Mouse (Mus musculus): ENCODE results near the gene Msh5.

The Msh5 gene

DNA sequence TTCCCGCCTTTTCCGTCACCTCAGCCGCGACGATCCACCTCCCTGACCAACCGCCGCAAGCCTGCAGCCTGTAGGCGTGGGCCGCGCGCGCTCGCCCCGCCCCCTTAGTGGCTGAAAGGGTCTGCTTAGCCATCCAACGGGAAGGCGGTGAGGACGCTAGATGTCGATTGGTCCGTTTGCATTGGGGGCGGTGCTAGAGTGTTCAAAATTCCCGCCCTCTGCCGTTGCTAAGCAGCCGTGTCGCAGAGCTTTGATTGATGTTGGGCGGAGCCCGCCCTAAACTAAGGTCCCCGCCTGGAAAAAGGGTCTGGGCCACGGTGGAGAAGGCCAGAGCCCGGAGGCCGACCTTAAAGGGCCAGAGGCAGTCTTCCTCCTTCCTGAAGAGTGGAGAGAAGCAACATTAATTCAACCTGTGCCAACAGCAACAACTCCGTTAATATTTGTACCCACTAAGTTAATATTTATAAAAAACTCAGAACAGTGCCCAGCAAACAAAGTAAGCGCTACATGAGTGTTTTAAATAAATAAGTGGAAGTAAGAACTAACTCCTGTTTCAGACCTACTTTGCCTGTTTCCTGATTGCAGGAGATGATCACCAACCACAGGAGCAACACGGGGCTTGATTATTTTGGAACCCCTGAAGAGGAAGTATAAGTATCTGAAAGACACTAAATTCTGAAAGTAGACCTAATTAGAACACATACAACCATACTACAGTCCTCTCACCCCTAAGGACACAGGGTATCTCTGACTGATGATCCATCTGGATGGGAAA, at the start of gene Msh5:
TSS of gene Msh5 (minus strand) at position 65 of the 775 bp plus-strand sequence.
- peak; percentile 100 for DNase-seq (ENCODE audit: low spot score)

DNA sequence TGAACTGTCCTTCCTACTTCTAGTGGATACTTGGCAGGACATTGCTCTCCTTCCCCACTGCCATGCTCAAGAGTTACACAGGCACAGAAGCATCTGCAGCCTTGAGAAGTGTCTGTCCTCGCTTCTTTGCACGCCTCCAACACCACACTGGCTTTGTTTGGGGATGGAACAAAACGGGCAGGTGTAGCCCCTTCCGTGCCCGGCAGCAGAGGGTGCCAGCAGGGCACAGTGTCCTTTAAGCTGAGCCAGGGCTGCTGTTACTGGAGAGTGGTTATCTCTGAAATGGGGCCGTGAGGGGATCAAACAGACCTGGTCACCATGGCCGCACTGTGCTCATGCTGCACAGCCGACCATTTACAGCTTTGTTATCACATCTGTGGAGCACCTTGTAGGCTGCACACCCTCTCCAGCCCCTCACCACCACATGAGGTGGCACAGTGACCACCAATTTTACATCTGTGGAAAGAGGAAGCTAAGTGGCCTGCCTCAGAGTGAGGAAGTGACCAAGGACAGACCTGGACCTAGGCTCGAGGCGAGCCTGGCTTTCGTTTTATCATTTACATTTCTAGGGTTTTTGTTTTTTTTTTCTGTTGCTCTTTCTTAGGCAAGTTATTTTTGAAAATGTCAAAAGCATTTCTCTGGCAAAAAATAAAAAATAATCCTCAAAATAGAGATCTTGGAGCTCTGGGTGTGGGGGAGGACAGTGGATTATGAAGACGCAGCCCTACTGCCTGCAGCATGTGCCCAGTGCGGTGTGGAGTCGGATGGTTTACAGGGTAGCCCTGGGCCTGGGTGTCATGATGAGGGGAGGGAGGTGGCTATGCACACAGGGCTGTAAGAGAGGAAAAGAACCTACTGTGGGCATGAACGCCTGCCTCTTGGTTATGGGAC, 48.2 kb upstream of the Msh5 start:
- DNase-seq (ENCODE audit: low spot score), result no peak

DNA sequence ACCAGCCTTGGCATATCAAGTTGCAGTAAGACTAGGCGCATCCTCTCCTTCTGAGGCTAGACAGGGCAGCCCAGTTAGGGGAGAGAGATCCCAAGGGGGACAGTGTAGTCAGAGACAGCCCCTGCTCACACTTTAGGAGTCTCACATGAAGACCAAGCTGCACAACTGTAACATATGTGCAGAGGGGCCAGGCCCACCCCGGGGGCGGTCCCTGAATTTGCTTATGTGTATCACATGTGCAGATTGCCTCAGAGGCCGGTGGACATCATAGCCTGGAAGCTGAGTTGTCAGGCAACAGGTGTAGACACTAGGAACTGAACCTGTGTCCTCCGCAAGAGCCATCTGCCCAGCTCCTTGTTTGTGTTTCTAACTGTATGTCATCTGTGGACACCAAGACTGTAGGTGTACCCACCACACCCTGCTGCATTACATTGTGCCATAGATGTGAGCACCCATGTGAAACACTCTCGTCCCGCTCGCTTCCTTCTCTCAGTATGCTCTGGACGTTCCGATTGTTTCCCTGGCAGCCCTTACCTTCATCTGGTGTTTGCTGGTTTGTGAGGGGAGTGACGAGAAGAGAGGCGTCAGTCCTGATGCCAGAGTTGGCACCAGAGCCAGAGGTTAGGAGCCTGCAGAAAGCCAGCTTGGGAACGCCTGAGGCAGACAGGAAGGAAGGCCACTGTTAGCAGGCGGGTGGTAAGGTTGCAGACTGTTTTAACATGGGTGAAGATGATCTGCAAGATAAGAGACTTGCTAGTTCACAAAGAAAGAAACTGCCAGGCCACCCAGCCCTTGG, 46.1 kb upstream of the Msh5 start:
- no peak for DNase-seq (ENCODE audit: low spot score)

DNA sequence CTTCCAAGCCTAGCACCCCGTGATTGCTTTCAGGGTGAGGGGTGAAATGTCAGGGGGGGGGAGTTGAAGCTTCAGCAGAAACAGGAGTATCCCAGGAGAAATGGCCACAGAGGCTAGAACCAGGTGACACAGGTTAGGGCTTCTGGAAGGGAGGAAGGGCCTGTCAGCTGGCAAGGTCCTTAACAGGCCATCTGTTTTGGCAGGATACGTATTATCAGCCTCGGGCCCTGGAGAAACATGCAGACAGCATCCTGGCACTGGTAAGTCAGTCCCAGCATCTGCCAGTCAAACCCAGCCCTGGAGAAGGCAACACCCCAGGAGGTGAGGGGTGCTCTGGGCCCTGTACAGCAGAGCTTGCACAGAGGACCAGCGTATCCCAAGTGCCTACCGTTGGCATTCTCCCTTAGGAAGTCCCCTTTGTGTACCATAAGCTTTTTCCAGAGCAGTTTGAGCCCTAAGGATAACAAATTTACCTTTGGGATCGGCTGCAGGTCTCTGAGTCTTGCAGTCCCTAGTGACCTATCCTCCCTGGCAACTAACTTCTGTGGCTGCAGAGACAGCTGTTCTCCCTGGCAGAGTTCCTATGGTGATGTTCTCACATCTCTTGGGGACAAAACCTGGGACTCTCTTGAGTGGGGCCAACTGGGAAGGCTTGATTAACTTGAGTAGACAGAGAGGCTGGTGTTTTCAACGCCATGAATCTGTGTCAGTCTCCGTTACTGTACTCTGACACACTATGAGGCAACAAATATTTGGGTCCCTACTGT, 43.8 kb upstream of the Msh5 start:
- no peak for DNase-seq (ENCODE audit: low spot score)

DNA sequence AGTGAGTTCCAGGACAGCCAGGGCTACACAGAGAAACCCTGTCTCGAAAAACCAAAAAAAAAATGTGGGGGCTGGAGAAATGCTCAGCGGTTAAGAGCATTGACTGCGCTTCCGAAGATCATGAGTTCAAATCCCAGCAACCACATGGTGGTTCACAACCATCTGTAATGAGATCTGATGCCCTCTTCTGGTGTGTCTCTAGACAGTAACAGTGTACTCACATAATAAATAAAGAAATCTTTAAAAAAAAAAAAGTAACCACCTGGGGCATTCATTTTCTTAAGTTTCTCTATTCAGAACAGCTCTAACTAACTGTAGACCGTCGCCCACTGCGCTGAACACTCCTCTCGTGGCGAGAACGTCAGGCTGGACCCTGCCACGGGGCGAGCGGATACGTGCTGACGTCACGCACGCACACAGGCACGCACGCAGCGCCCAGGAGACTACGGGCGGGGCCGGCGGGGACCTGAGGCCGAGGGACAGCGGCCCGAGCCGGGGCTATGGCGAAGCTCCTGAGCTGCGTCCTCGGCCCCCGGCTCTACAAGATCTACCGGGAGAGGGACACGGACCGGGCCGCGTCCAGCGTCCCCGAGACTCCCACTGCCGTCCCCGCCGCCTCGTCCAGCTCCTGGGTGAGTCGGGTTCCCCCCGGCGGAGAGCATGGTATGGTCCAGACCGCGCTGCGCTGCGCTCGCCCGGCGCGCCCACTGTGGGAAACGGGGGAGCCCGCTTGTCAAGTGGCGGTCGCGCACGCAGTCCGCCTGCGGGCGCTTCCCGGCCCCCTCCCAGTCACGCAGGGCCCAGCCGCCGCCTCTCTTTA, 42.5 kb upstream of the Msh5 start, which contains the start of gene Abhd16a:
TSS of gene Abhd16a (plus strand) at position 439 of the 820 bp plus-strand sequence.
- DNase-seq (ENCODE audit: low spot score), result peak; percentile 96

DNA sequence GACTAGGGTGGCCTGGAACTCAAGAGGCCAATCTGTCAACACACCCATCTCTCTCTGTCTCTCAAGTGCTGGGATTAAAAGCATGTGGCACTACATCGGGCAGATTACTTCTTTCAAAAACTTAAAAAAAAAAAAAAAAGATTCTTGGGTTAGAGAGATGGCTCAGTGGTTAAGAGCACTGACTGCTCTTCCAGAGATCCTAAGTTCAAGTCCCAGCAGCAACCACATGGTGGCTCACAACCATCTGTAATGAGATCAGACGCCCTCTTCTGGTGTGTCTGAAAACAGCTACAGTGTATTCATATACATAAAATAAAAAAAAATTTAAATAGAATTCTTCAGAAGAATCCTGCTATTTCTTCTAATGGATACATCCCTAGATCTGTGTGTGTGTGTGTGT, 41.6 kb upstream of the Msh5 start:
- no peak for DNase-seq (ENCODE audit: low spot score)

DNA sequence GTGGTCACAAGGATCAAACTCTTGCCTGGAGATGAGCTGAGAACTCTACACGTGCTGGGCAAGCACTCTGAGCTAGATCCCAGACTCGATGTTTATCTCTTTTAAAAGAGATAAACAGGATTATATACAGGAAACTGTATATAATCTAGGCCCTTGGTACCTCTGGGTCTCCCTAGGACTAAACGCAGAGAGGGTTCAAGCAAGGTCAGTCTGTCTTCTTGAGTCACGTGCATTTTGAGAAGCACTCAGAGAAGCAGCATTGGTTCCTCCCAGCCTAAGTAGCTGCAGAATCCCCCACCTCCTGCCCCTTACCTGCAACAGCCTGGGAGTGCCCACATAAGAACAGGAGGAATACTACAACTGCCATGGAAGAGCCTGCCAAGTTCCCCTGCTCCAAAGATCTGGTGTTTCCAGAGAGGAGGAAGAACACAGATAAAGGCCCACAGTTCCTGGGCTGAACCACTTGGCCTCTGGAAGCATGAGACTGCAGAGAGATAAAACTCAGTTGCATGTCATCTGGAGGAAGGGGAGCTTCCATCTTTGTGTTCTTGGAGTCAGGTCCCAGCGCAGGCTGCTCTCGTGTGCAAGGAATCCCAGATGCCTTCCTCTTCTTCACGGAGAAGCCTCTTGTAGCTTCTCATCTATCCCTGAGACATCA, 38.8 kb upstream of the Msh5 start, which contains the start of gene Ly6g6f:
TSS of gene Ly6g6f (minus strand) at position 403 of the 658 bp plus-strand sequence.
- no peak for DNase-seq (ENCODE audit: low spot score)

DNA sequence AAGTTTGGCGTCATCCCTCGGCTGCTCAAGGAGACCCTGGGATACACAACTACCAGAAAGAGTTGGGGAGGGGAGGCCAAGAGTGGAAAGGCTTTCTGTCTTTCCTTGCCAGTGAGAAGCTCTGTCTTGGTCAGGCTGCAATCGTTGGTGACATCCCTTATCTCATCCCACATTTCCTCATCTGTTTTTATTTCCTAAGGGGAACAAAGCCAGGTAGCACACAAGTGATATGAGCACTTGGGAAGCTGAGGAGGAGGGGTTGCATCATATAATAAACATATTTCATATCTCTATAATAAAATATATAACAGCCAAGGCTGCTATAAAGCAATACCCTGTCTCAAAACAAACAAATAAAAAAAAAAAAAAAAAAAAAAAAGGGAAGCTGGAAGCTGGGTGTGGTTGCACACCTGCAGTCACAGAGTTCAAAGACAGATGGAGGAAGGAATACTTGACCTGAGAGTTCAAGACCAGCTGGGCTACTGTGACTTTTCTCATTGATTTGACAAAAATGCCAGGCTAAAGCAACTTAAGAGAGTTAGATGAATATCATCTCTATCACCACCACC, 37.5 kb upstream of the Msh5 start:
- DNase-seq (ENCODE audit: low spot score), result no peak

DNA sequence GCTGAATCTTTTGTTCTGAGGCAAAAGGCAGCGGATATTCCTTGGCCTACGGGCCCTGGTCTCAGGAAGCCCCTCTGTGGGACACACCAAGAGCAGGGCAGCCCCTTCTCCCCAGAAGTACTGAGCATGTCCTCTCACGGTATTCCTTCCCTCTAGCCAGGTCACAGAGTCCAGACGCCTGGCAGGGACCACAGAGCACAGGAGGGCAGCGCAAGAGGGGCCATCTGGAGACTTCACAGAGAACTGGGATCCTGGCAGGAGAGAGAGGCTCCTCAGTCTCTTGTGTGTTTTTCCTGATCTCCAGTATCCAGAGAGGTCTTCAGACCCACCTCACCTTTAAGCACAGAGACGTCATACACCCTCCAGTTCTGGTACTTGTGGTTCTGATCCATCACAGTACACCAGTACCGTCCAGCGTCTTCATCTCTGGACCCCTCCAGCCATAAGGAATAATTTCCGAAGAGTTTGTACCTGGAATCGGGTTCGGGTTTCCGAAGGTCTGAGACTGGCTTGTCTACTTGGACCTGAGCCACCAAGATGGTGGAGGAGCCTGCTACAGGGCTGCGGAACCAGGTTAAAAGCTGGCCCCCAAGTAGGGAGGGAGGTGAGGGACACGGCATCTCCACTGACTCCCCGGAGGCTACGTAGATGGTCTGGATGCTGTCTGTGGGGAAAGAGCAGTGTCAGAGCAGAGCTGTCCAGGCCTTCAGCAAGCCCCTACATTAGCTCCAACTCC, 36.5 kb upstream of the Msh5 start:
- no peak for DNase-seq (ENCODE audit: low spot score)

DNA sequence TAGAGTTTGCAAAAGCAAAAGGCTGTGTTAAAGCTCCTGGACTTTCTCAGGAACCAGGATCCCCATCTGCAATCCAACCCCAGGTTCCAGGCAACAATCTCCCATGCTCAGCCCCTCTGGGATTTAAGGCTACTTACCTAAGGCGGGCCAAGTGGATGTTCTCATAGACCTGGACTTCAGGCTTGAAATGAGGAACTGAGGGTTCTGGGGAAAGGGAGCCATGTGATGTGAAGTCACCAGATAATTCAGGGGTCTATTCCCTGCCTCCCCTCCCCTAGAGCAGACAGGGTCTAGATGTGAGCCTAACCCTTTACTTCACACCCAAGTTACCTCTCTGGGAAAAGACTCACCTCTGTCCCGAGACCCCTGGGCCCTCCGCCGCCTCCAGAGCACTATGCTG, 34.2 kb upstream of the Msh5 start:
- no peak for DNase-seq (ENCODE audit: low spot score)

DNA sequence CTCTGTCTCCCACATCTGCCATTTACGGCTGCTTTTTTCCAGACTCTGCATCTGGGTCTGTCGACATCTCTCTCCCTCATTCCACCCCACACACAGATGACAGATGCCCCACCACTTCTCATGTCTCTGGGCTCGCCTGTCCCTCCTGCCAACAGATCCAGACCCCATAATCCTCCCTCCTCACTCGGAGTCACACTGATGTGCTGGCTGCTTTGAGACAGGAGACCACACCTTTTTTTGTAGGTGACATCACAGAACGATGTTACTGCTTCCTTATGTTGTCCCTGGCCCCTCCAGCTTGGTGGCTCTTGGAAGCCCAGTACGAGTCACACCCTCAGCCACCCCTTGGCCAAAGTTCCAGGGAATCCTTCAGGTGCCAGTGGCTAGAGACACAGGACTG, 33.7 kb upstream of the Msh5 start:
- DNase-seq (ENCODE audit: low spot score), result no peak

DNA sequence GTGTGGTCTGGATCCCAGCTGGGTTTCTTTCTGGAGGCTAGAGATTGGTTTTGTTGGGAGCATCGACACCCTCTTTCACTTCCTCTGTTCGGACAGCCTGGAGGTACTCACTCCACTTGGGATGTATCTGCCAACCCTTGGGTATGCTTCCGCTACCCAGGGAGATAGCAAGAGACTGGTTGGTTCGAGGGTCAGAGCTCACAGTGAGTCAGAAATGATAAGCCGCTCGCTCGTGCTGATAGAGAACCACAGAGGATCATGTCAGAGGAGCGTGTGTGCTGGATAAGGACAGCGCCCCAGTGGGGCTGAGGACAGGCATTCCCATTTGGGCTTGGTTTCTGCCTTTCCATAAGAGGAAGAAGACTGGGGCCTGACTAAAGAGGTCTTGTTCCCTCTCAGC, 33.2 kb upstream of the Msh5 start:
- no peak for DNase-seq (ENCODE audit: low spot score)

DNA sequence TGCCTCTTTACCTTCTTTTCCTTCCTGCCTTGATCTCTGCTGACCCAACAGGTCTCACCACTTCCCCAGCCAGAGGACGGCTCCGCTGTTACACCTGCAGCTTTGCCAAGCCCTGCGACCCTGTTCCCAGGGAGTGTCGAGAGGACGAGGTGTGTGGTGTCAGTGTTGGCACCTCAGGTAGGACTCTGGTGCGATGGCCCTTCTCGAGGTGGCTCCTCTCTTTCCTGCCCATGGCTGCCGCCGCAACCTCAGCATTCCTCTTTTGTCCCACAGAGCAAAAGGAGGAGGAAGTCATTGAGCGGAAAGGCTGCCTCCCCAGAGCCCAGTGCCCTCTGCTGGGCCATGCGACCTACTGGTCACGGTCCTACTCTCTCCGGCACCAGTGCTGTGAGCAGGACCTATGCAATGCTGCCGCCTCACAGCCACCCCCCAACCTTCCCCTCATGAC, 31.3 kb upstream of the Msh5 start, which contains the start of gene Ly6g6d:
TSS of gene Ly6g6d (minus strand) at position 280 of the 448 bp plus-strand sequence.
- DNase-seq (ENCODE audit: low spot score), result peak; percentile 70

DNA sequence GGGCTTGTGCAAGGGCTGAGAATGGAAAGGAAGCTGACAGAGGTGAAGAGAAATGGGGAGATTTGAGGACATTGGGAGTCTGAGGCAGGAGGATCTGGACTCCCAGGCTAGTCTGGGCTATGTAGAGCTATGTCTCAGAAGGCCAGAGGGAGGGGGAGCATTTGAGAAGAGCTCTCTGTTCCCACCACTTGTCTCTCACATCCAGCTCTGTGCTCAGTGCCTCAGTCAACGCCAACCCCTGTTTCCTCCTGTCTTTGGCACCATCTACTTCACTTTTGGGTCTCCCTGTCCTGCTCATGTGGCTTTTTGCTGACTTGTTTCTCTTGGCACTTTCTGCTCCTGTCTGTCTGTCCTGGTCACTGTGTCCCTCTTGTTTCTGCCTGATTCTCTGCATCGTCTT, 30.7 kb upstream of the Msh5 start:
- no peak for DNase-seq (ENCODE audit: low spot score)

DNA sequence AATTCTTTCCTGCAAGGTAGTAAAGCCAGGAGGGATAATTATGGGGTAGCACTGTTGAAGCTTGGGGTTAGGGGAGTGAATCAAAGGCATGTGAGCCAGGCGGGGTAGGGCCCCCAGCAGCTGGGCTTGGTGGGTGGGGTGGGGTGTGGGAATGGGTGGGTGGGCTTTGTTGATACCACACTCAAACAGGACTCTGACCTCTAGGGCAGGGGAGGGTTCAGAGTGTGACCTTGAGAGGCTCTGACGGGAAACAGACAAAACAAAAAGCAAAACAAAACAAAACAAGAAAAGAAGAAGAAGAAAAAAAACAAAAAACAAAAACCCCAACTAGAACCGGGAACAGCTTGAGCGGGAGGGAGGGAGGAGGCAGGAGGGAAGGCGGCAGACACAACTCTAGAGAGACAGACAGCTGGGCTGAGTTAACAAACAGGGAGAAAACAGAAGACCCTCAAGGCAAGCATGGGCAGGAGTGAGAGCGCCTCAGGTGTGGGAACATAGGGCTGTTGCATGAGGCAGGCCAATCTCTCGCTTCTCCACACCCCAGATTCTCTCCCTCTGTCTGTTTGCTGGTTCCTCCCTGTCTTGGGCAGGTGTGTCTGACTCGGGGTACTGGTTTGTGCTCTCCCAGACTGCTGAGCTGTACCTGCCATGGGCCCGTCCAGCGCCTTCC, 30.1 kb upstream of the Msh5 start, which contains the start of gene Ly6g6e:
TSS of gene Ly6g6e (plus strand) at position 396 of the 670 bp plus-strand sequence.
- no peak for DNase-seq (ENCODE audit: low spot score)

DNA sequence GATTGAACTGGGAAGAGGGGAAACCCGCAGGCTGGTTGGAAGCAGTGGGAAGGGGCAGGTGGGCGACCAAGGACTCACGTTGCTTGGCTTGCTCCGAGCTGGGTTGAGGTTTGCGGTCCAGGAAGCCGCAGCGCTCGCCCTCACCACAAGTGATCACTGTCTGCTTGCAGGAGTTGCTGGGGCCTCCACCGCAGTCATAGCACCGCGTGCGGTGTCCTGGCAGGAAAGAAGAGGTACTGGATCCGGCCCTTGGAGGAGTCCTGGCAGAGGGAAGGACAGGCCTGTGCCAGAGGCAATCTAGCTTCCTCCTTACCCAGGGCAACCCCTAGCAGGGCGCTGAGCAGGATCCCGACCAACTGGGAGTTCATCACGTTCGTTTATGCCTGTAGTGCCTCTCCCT, 27.6 kb upstream of the Msh5 start:
- DNase-seq (ENCODE audit: low spot score), result no peak

DNA sequence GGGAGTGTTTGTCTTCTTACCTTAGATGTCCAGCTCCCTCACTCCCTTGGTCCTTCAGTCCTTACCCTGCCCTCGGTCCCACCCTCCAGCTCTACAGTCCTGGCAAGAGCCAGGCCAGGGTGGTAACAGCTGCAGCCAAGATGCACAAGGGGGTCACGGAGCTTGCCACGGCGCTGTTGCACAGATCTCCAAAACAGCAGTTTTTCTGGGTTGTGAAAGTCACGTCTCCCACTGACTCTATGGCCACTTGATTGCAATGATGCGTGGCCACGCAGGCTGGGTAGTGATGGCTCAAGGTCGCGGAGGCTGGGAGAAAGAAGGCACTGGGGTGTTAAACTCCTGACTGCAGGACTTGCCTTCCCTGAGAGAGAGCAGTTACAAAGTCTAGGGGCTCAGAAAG, 24.9 kb upstream of the Msh5 start:
- DNase-seq (ENCODE audit: low spot score), result no peak

Data from embryo, embryonic 10.5 days (tissue).